Mouse (Mus musculus) limb, embryonic 10.5 days (tissue): ENCODE measurements at regions not wholly inside any gene's neighbourhood (a gene's known extent, or its start where the extent isn't known, plus 50 kb on each side); places are given as distances from the start of the nearest gene placed in this dataset.

Source experiments
- DNase-seq: peaks from one replicate; pipeline ENCODE4 v3.0.0-alpha.2; 2017; ENCODE audit warnings: low spot score
- H3K27ac ChIP-seq: fragments of 300-500 bp; sonication (generic); 2 replicates; pipeline ENCODE4 v1.5.1; 2016; ENCODE audit warnings: mild to moderate bottlenecking
- H3K27me3 ChIP-seq: fragments of 300-500 bp; sonication (generic); 2 replicates; pipeline ENCODE4 v1.6.1; 2016; ENCODE audit warnings: low read depth, mild to moderate bottlenecking; ENCODE audit not compliant: poor library complexity, severe bottlenecking
- H3K36me3 ChIP-seq: fragments of 300-500 bp; sonication (generic); 2 replicates; pipeline ENCODE4 v1.6.1; 2016; ENCODE audit warnings: mild to moderate bottlenecking, moderate library complexity
- H3K4me1 ChIP-seq: fragments of 300-500 bp; sonication (generic); 2 replicates; pipeline ENCODE4 v1.6.1; 2016
- H3K4me3 ChIP-seq: fragments of 300-500 bp; sonication (generic); 2 replicates; pipeline ENCODE4 v1.5.1; 2016; ENCODE audit warnings: mild to moderate bottlenecking, moderate library complexity
- H3K9me3 ChIP-seq: fragments of 300-500 bp; sonication (generic); replicated peaks from 2 replicates; pipeline ENCODE4 v1.6.1; 2016; ENCODE audit warnings: mild to moderate bottlenecking
- WGBS: fragments of 180-500 bp; shearing (Covaris S2); methylation state at CpG from one replicate; pipeline ENCODE4 v1.1.7; 2016; 5-methylcytosine and 5-hydroxymethylcytosine counted together

DNA sequence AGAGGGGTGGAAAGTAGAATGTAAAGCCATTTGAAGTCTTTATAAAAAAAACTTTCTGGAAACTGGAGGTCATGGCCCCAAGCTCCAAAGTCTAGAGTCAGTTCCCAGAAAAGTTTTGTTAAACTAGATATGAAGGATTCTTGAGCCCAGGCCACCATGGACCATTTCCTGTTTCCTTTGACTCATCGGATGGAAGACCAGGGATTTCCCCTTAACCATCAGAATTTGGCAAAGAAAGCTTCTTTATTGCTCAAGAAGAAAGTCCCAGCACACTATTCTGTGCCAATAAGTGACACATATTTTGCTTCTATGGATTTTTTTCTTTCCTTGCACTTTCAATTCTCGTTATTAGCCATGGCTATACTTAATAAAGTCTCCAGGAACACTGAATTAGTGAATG, 92.7 kb upstream of the Slco3a1 start:
- no peaks in the 10 kb centered on the region for H3K36me3 ChIP-seq
- H3K27ac ChIP-seq = no peak overlapping the region
- no peaks in the 10 kb centered on the region for H3K9me3 ChIP-seq
- no peaks in the 10 kb centered on the region for H3K4me1 ChIP-seq
- no peaks in the 10 kb centered on the region for H3K27me3 ChIP-seq
- no peak for DNase-seq
- no peak overlapping the region for H3K4me3 ChIP-seq
- WGBS = 78% methylated on average over 2 of the region's 2 CpGs

DNA sequence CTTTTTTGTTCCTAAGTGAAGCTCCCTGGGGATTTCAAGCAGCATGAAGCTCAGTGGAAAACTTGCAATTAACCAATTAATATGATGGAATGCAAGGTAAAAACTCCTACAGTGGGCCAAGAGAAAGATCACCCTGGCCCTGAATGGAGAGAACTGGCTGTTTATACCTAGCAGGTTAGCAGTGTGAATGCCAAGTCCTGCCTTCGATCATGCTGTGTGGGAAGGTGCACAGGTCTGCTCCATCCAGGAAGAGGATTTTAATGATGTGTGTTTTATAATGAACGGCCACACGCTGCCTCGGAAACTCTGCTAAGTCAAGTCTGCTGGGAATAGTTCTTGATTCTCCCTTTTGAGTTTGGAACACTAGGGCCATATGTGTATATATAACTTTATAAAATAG, 85.6 kb upstream of the Slco3a1 start:
- no peaks in the 10 kb centered on the region for H3K27me3 ChIP-seq
- H3K4me1 ChIP-seq = no peaks in the 10 kb centered on the region
- H3K36me3 ChIP-seq = no peaks in the 10 kb centered on the region
- no peak for DNase-seq
- no peak overlapping the region for H3K27ac ChIP-seq
- H3K9me3 ChIP-seq = no peaks in the 10 kb centered on the region
- no peak overlapping the region for H3K4me3 ChIP-seq
- WGBS = 89% methylated on average over 4 of the region's 4 CpGs

DNA sequence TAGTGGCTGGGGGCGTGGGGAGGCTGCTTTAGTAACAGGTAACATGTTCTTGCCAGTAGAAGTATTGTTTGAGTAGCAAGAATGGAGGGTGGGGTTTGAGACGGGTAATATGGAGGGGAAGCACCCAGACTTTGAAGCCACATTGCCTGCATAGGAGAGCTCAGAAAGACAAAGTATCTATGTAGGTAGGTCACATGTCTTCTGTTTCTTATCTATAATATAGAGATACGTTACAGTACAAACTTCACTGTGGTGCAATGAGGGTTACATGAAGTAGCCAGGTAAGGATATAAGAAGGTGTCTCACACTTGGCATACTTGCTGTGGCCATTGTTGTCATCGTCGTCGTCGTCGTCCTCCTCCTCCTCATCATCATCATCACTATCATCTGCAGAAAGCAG, 77.6 kb upstream of the Slco3a1 start:
- Histone ChIP-seq H3K4me1 (no peaks in the 10 kb centered on the region), H3K36me3 (no peaks in the 10 kb centered on the region), H3K4me3 (no peak overlapping the region), H3K9me3 (no peaks in the 10 kb centered on the region), H3K27me3 (no peaks in the 10 kb centered on the region), H3K27ac (no peak overlapping the region)
- 90% methylated on average over 8 of the region's 8 CpGs for WGBS
- no peak for DNase-seq

DNA sequence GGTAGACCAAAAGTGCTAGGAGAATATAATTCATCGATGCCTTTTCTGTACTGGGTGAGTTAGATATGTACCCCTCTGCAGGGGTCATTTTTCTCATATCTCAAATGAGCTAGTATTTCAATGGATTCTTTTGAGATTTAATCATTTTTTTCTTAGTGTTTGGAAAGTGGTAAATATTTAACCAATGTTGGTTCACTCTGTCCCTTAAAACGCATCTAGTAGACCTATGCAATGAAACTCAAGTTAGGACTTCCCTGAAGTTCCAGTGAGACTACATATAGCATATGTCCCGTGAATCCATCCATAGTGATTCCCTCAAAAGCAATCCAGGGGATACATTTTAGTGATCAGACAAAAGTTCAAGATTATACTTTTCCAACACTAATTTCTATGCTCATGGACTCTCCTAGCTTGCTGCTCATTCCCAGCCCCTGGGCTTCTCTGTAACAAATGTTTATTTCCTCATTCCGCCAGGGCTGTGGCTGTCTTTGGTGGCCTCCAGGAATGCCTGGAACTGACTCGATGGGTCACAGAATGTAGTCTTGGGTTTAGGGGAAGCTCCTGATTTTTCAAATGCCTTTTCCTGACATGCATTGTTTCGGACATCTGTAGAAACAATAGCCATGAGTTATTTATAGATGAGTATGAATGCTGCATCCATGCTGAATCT, 74.4 kb upstream of the Slco3a1 start:
- H3K4me3 ChIP-seq = no peak overlapping the region
- DNase-seq = no peak
- WGBS = 93% methylated on average over 6 of the region's 6 CpGs
- no peaks in the 10 kb centered on the region for H3K9me3 ChIP-seq
- no peaks in the 10 kb centered on the region for H3K36me3 ChIP-seq
- H3K4me1 ChIP-seq = no peaks in the 10 kb centered on the region
- no peak overlapping the region for H3K27ac ChIP-seq
- H3K27me3 ChIP-seq = no peaks in the 10 kb centered on the region
